ENCODE assay signal across 32 mouse cellular contexts in the genomic region with DNA sequence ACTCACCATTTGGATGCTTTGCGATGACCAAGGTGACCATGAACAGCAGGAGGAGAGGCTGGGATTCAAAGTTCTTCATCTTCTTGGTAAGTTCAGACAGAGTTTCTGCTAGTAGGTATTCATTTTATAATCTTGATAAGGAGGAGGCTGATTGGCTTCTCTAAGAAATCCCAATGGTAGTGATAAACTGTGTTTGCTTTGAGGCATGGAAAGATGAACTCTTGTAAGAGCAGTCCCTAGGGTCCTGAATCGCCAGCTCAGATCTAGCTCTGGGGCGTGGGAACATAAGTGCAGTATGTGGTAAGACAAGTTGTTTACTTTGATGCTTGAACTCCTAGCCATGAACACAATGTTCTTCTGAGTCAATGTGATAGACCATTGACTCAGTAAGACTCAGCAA. TPM values are rescaled to one million over a fixed set of nuclear protein-coding genes. Genes with fewer than 3 reads are reported as not detected.
"Had no signal": no experiment of that assay in that cellular context is flagged by ENCODE, and none has a peak within 500 bp of the region (broad histone marks: within the 10 kb centered on the region; RNA-seq: fewer than 3 reads in every experiment).

Gene H2-M9, minus strand, starts transcription at position 101 of the 400 bp plus-strand sequence.

- H3K4me3 ChIP-seq: limb, embryonic 10.5 days; limb, embryonic 12.5 days; limb, embryonic 13.5 days; limb, embryonic 15.5 days; liver, embryonic 12.5 days; liver, embryonic 13.5 days; liver, embryonic 15.5 days; lung, embryonic 15.5 days; megakaryocyte, embryonic 14.5 days; midbrain, embryonic 10.5 days; midbrain, embryonic 12.5 days; midbrain, embryonic 13.5 days; midbrain, embryonic 15.5 days; myocyte; neural tube, embryonic 12.5 days had no signal

- H3K9ac ChIP-seq: limb, embryonic 12.5 days; limb, embryonic 13.5 days; limb, embryonic 15.5 days; liver, embryonic 12.5 days; liver, embryonic 13.5 days; liver, embryonic 14.5 days; liver, embryonic 15.5 days; liver, postnatal 0 days; lung, embryonic 14.5 days; lung, embryonic 15.5 days; midbrain, embryonic 12.5 days; midbrain, embryonic 13.5 days; midbrain, embryonic 15.5 days; neural tube, embryonic 12.5 days had no signal

- H3K9me3 ChIP-seq: limb, embryonic 10.5 days; limb, embryonic 12.5 days; limb, embryonic 13.5 days; limb, embryonic 15.5 days; liver, embryonic 13.5 days; liver, embryonic 15.5 days; lung, embryonic 15.5 days; megakaryocyte, embryonic 14.5 days; midbrain, embryonic 10.5 days; midbrain, embryonic 12.5 days; midbrain, embryonic 13.5 days; midbrain, embryonic 15.5 days; neural tube, embryonic 12.5 days had no signal

- ATAC-seq: liver, embryonic 12.5 days; liver, postnatal 0 days; lung, postnatal 0 days; midbrain, embryonic 13.5 days; midbrain, embryonic 15.5 days; midbrain, embryonic 16.5 days had no signal

- H3K27ac ChIP-seq: limb, embryonic 10.5 days; limb, embryonic 12.5 days; limb, embryonic 13.5 days; limb, embryonic 15.5 days; liver, embryonic 12.5 days; liver, embryonic 13.5 days; liver, embryonic 14.5 days; liver, embryonic 15.5 days; lung, embryonic 15.5 days; macrophage; midbrain, embryonic 10.5 days; midbrain, embryonic 12.5 days; midbrain, embryonic 13.5 days; midbrain, embryonic 15.5 days; neural tube, embryonic 12.5 days had no signal

- H3K36me3 ChIP-seq: limb, embryonic 10.5 days; limb, embryonic 12.5 days; limb, embryonic 13.5 days; limb, embryonic 15.5 days; liver, embryonic 12.5 days; liver, embryonic 13.5 days; liver, embryonic 15.5 days; lung, embryonic 15.5 days; midbrain, embryonic 10.5 days; midbrain, embryonic 12.5 days; midbrain, embryonic 13.5 days; midbrain, embryonic 15.5 days; neural tube, embryonic 12.5 days had no signal

- H3K27me3 ChIP-seq: limb, embryonic 12.5 days; limb, embryonic 13.5 days; limb, embryonic 15.5 days; liver, embryonic 12.5 days; liver, embryonic 13.5 days; liver, embryonic 15.5 days; lung, embryonic 15.5 days; megakaryocyte, embryonic 14.5 days; midbrain, embryonic 12.5 days; midbrain, embryonic 13.5 days; midbrain, embryonic 15.5 days; neural tube, embryonic 12.5 days had no signal

- H3K4me2 ChIP-seq: limb, embryonic 12.5 days; limb, embryonic 13.5 days; limb, embryonic 15.5 days; liver, embryonic 11.5 days; liver, embryonic 12.5 days; liver, embryonic 13.5 days; liver, embryonic 15.5 days; lung, embryonic 14.5 days; lung, embryonic 15.5 days; midbrain, embryonic 11.5 days; midbrain, embryonic 12.5 days; midbrain, embryonic 13.5 days; midbrain, embryonic 15.5 days; neural tube, embryonic 12.5 days had no signal

- H3K4me1 ChIP-seq: limb, embryonic 10.5 days; limb, embryonic 12.5 days; limb, embryonic 13.5 days; limb, embryonic 15.5 days; liver, embryonic 12.5 days; liver, embryonic 13.5 days; liver, embryonic 15.5 days; lung, embryonic 15.5 days; megakaryocyte, embryonic 14.5 days; midbrain, embryonic 10.5 days; midbrain, embryonic 12.5 days; midbrain, embryonic 13.5 days; midbrain, embryonic 15.5 days; neural tube, embryonic 12.5 days had no signal

RNA-seq across cellular contexts. Expression of gene H2-M9, which starts in this region (rescaled TPM):
- polyA plus RNA-seq: limb, embryonic 10.5 days; limb, embryonic 11.5 days; limb, embryonic 12.5 days; limb, embryonic 13.5 days; limb, embryonic 14.5 days; limb, embryonic 15.5 days; liver, adult 2 months; liver, embryonic 11.5 days; liver, embryonic 12.5 days; liver, embryonic 13.5 days; liver, embryonic 14.5 days; liver, embryonic 15.5 days; liver, embryonic 16.5 days; liver, postnatal 0 days; lung, adult 2 months; lung, embryonic 14.5 days; lung, embryonic 15.5 days; lung, embryonic 16.5 days; macrophage; midbrain, embryonic 10.5 days; midbrain, embryonic 11.5 days; midbrain, embryonic 12.5 days; midbrain, embryonic 13.5 days; midbrain, embryonic 14.5 days; midbrain, embryonic 15.5 days; midbrain, embryonic 16.5 days; midbrain, postnatal 0 days; myocyte; neural tube, embryonic 11.5 days; neural tube, embryonic 12.5 days had no signal
